Mouse (Mus musculus): ENCODE data around the gene Mrpl39.

DNA sequence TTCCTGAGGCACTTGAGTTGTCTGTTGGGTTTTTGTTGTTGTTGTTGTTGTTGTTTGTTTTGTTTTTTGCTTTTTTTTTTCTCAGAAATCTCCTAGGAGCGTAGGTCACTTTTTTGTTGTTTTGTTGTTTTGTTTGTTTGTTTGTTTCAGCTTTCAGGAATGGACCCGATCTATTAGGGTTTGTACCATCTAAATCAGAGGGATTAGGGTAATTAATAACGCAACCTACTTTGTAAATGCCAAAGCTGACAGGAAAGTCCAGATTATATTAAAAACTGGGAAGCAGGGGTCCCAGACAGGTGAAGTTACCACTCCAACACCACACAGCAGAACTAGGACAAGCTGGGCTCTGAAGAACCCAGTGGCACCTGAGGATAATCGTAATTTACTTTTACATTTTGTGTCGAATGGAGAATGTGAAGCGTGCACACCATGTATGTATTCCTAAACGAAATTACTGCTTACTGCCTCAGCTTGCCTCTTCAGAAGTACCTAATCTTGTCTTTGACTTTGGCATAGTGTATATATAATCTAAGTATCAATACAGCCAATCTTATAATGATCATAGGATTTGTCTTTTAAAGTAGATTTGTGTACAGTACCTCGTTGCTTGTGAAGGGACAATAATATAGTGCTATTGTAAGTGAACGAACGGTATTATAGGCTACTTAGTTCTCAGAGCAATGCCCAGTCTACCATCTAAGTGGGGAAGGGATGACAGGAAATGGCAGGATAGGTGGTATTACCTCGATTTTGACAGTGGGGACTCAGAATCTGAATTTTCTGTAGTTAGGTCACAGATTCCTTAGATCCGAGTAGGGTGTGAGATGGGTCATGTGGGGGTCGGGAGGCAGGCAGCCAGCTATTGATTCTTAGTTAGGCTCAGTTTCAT, 31.5 kb downstream of the Mrpl39 start:
- TF ChIP-seq CTCF (IDR thresholded peaks at IDR 0.05; ENCODE audit: low read depth, low read length): no peak
- no peak for TF ChIP-seq GATA1 (IDR thresholded peaks at IDR 0.05; ENCODE audit: borderline replicate concordance, low read length)

Measured in G1E (cell line).